Mouse (Mus musculus) heart, embryonic 15.5 days (tissue): ENCODE measurements around the gene Sorl1. TPM values are rescaled to one million over a fixed set of nuclear protein-coding genes. Genes with fewer than 3 reads are reported as not detected.

Experiments
- ATAC-seq: fragments of 200-750 bp; cut with Nextera tagmentation; replicated peaks from 2 replicates; pipeline ENCODE4 v1.8.0; 2017; ENCODE audit warnings: low read depth, moderate TSS enrichment; ENCODE audit not compliant: insufficient number of reproducible peaks, insufficient read depth, low FRiP score
- H3K27ac ChIP-seq: fragments of 300-500 bp; sonication (generic); 2 replicates; pipeline ENCODE4 v1.5.1; 2015; ENCODE audit warnings: mild to moderate bottlenecking, inconsistent platforms
- H3K27me3 ChIP-seq: fragments of 300-500 bp; sonication (generic); 2 replicates; pipeline ENCODE4 v1.6.1; 2015; ENCODE audit warnings: inconsistent platforms
- H3K36me3 ChIP-seq: fragments of 300-500 bp; sonication (generic); 2 replicates; pipeline ENCODE4 v1.6.1; 2015; ENCODE audit warnings: mild to moderate bottlenecking, inconsistent platforms
- H3K4me1 ChIP-seq: fragments of 300-500 bp; sonication (generic); replicated peaks from 2 replicates; pipeline ENCODE4 v1.6.1; 2015; ENCODE audit warnings: inconsistent platforms
- H3K4me2 ChIP-seq: fragments of 300-500 bp; sonication (generic); 2 replicates; pipeline ENCODE4 v1.6.1; 2015; ENCODE audit warnings: inconsistent platforms, mild to moderate bottlenecking, moderate library complexity
- H3K4me3 ChIP-seq: fragments of 300-500 bp; sonication (generic); 2 replicates; pipeline ENCODE4 v1.5.1; 2015; ENCODE audit warnings: mild to moderate bottlenecking, inconsistent platforms
- H3K9ac ChIP-seq: fragments of 300-500 bp; sonication (generic); 2 replicates; pipeline ENCODE4 v1.6.1; 2015; ENCODE audit warnings: mild to moderate bottlenecking, inconsistent platforms
- H3K9me3 ChIP-seq: fragments of 300-500 bp; sonication (generic); replicated peaks from 2 replicates; pipeline ENCODE4 v1.6.1; 2016; ENCODE audit warnings: inconsistent platforms
- WGBS: fragments of 180-500 bp; shearing (Covaris S2); methylation state at CpG from one replicate; pipeline ENCODE4 v1.1.7; 2015; ENCODE audit warnings: mixed read lengths; 5-methylcytosine and 5-hydroxymethylcytosine counted together
- polyA plus RNA-seq: library from polyadenylated mRNA; unstranded; fragments of >200 nt; fragmentation: Nextera tagmentation; extraction: Ambion mirVana; gene quantifications from 2 replicates; pipeline ENCODE4 v1.2.1, GENCODE M21; 2015

Gene Sorl1
- polyA plus RNA-seq, 1 experiment from 2014 or later = 2.3 TPM

DNA sequence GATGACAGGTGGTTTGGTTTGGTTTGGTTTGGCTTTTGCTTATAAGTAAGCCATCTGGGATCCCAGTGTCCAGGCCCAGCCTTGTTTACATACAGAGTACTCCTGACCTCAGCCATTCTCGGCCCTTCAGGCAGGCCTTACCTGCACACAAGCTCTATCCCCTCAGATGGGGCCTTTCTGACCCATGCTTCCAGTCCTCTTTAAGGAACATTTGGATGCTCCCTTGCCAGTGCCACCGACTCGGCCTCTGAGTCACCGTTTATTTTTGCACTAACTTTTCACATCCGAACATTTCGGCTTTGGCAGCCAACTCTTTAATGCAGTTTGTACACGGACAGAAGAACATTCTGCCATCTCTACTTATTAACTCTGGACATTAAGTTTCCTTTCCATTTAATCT lies 20.6 kb downstream of the Sorl1 start:
- WGBS = 73% methylated on average over 7 of the region's 7 CpGs
- no peak overlapping the region for H3K27ac ChIP-seq
- H3K27me3 ChIP-seq = no peaks in the 10 kb centered on the region
- H3K4me2 ChIP-seq = no peak overlapping the region
- no peak overlapping the region for H3K4me3 ChIP-seq
- H3K36me3 ChIP-seq = no peaks in the 10 kb centered on the region
- no peaks in the 10 kb centered on the region for H3K9me3 ChIP-seq
- ATAC-seq = no peak
- H3K9ac ChIP-seq = no peak overlapping the region
- H3K4me1 ChIP-seq = peaks cover 15% of the 10 kb centered on the region

DNA sequence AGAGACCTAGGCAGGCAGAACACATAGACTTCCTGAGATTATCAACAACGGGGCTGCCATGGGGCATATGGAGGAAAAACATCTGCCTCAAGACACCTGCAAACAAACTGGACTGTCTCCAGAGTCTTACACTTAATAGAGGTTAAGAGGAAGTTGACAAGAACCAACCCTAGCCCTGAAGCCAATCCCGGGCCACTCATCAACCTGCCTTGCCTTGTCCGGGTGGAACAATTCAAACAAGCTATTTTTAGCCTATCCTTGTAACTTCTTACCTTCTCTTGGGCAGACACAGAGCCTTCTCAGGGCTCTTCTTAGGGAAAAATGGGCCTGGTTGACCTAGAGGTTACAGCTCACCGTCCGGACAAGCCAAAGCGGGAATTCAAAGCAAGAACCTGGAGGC lies 22.1 kb downstream of the Sorl1 start:
- Histone ChIP-seq H3K4me3 (no peak overlapping the region), H3K4me2 (no peak overlapping the region), H3K9ac (no peak overlapping the region), H3K27me3 (no peaks in the 10 kb centered on the region), H3K36me3 (no peaks in the 10 kb centered on the region), H3K4me1 (peaks cover 14% of the 10 kb centered on the region), H3K27ac (no peak overlapping the region), H3K9me3 (no peaks in the 10 kb centered on the region)
- 49% methylated on average over 6 of the region's 6 CpGs for WGBS
- no peak for ATAC-seq

DNA sequence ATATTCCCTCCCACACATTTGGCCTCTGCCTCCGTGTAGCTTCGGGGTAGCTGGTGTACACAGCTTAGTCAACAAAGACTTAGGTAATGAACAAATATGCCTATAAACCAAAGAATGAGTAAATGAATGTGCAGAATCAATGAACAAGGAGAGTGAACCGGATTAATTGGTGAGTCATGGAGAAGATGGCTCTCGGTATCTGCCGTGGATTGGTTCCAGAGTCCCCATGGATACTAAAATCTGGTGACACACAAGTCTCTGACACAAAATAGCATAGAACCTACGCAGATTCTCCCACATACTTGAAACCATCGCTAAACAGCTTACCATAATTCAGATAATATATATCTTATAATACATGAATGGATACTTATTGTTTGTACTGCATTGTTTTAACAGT lies 22.8 kb downstream of the Sorl1 start:
- Histone ChIP-seq H3K27ac (no peak overlapping the region), H3K4me1 (peaks cover 14% of the 10 kb centered on the region), H3K9ac (no peak overlapping the region), H3K27me3 (no peaks in the 10 kb centered on the region), H3K4me2 (no peak overlapping the region), H3K4me3 (no peak overlapping the region), H3K36me3 (no peaks in the 10 kb centered on the region), H3K9me3 (no peaks in the 10 kb centered on the region)
- WGBS = 88% methylated on average over 7 of the region's 7 CpGs
- no peak for ATAC-seq

DNA sequence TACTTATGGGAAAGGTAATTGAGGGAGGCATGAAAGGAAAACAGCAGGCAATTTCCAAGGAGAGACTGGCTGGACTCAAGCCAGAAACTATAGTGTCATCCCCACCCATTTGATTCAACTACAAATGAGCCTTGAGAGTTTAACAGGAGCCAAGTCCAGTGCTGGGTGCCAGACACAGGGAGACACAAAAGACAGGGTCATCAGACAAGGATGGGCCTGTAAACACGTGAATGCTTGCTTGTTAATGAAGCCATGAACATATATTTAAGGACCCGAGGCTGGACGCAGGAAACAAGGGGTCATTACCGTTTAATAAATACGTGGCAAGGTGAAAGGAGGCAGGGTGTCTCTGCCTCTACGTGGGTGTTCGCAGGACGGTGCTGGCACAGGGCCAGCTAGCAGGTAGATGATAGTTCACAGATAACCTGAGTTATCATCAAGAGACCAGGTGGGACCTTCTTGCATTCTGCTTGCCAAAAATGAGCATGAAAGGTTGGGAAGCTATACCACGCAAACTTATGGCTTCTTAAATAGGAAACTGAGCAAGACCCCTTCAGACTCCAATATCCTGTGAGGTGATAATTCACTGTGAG lies 23.4 kb downstream of the Sorl1 start:
- H3K9me3 ChIP-seq = no peaks in the 10 kb centered on the region
- H3K27ac ChIP-seq = no peak overlapping the region
- no peaks in the 10 kb centered on the region for H3K36me3 ChIP-seq
- H3K27me3 ChIP-seq = no peaks in the 10 kb centered on the region
- WGBS = 85% methylated on average over 9 of the region's 9 CpGs
- H3K4me1 ChIP-seq = peaks cover 14% of the 10 kb centered on the region
- no peak for ATAC-seq
- H3K4me2 ChIP-seq = no peak overlapping the region
- H3K4me3 ChIP-seq = no peak overlapping the region
- H3K9ac ChIP-seq = no peak overlapping the region

DNA sequence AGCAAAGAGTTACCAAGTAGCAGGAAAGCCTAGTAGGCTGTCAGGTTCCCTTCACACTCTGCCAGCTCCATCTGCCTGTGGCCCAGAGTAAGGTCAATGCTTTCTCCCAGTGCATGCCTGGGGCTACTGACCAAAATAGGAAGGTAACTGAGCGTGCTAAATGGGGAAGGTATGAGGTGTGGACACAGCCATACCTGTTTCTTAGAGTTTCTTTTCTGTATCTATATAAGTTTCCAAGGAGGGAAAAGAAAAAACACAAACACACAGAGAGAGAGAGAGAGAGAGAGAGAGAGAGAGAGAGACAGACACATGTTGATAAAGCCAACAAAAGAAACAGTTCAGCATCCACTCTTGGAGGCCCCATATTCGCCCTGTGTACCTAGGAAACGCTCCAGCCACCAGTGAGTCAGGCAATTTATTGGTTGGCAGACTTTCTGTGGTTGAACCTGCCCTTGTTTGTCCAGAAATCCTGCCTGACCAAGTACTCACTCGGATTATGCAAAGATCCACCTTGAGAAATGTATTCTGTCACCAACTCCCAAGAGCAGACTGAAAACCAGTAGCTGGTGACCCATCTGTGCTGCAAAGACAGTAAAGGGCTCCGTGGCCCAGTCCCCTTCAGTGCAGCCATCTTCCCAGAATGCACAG lies 25.5 kb downstream of the Sorl1 start:
- H3K4me3 ChIP-seq = no peak overlapping the region
- no peak overlapping the region for H3K9ac ChIP-seq
- H3K27me3 ChIP-seq = no peaks in the 10 kb centered on the region
- no peak for ATAC-seq
- no peaks in the 10 kb centered on the region for H3K36me3 ChIP-seq
- no peak overlapping the region for H3K4me2 ChIP-seq
- no peak overlapping the region for H3K27ac ChIP-seq
- H3K4me1 ChIP-seq = peaks cover 17% of the 10 kb centered on the region
- WGBS = 78% methylated on average over 5 of the region's 5 CpGs
- H3K9me3 ChIP-seq = no peaks in the 10 kb centered on the region

DNA sequence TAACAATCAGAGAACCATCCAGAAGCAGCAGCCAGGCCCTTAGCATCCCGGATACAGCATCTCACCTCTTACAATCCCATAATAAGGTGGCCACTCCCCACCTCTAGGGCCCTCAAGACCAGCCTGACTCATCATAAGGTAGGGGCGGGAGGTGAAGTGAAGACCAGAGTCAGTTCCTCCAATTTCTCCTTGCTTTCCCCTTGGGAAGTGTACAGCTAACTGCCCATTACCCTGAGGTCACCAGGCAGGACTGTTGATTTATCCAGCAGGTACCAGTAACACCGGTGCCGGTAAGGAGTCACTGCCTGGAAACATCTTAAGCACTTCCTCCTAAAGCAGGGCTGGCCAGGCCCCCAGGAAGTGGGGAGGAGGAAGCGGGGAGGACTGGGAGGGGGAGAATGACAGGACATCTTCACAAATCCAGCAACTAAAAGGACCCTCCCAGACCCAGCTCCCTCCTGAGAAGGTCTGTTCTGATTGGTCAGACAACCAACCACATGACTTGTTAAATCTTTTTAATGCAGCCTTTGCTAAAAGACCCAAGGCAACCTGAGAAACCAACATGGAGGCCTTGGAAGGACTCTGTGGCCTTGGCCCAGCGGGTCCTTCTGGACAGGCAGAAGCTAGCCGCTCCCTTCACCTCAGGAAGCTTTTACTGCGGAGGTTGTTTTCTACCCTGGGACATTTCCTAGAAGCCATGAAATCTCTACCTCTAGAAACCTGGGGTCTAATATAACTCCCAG lies 26.2 kb downstream of the Sorl1 start:
- H3K27me3 ChIP-seq = no peaks in the 10 kb centered on the region
- no peak overlapping the region for H3K4me3 ChIP-seq
- H3K27ac ChIP-seq = no peak overlapping the region
- ATAC-seq = no peak
- H3K36me3 ChIP-seq = no peaks in the 10 kb centered on the region
- H3K9me3 ChIP-seq = no peaks in the 10 kb centered on the region
- no peak overlapping the region for H3K9ac ChIP-seq
- peaks cover 15% of the 10 kb centered on the region for H3K4me1 ChIP-seq
- 82% methylated on average over 8 of the region's 8 CpGs for whole genome bisulfite sequencing
- H3K4me2 ChIP-seq = no peak overlapping the region

DNA sequence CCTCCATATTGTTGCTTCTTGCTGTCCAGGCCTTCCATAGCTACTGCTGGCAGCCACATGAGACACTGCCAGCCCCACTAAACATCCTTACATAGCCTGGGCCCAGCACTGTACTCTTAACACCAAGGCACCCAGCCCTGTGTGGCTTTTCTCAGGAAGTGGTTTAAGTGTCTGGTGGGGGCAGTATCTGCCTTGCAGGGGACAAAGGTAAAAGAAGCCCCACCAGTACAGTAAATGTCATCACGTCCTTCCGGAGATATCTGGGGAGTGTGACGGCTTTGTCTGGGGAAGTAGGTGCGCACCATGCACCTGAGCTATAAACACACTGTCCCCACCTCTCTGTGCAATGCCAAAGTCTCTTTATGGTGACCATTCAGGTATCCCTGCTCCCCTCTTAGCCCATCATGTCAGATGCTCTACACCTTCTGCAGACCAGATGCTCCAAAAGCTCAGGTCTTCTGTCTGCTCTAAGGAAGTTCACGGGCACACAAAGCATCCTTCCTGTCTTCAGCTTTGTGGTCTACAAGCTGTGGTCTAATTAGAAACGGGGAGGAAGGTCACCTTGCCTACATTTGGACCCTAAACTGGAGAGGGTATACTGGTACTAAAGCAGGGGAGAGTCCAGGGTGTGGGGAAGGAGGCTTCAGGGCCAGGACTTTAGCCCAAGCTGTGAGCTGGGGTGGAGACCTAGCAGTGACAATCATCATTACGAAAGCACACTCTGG lies 26.9 kb downstream of the Sorl1 start:
- WGBS = 82% methylated on average over 7 of the region's 7 CpGs
- Histone ChIP-seq H3K4me3 (no peak overlapping the region), H3K9me3 (no peaks in the 10 kb centered on the region), H3K4me2 (no peak overlapping the region), H3K4me1 (peaks cover 13% of the 10 kb centered on the region), H3K27me3 (no peaks in the 10 kb centered on the region), H3K36me3 (no peaks in the 10 kb centered on the region), H3K9ac (no peak overlapping the region), H3K27ac (no peak overlapping the region)
- ATAC-seq = no peak

DNA sequence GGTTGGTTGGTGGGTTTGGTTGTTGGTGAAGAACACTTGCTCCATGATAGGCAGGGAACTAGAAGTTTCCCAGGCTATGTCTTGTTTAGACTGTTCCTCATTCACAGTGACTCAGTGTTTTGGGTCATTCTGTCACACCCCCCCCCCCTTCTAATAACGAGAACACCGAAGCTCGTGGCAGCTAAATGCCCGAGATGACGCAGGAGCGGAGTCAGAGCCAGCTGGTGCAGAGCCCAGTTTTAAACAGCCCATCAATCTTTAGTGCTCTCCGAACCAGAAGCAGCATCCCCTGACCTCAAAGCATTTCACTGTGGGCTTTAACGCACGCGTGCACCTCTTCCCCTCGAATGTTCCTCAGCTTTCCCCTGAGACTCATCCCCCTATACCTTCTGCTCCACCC lies 29.3 kb downstream of the Sorl1 start:
- Histone ChIP-seq H3K36me3 (no peaks in the 10 kb centered on the region), H3K9me3 (no peaks in the 10 kb centered on the region), H3K27me3 (no peaks in the 10 kb centered on the region), H3K9ac (no peak overlapping the region), H3K27ac (no peak overlapping the region), H3K4me1 (peaks cover 9% of the 10 kb centered on the region), H3K4me2 (no peak overlapping the region), H3K4me3 (no peak overlapping the region)
- 47% methylated on average over 11 of the region's 11 CpGs for WGBS
- no peak for ATAC-seq

DNA sequence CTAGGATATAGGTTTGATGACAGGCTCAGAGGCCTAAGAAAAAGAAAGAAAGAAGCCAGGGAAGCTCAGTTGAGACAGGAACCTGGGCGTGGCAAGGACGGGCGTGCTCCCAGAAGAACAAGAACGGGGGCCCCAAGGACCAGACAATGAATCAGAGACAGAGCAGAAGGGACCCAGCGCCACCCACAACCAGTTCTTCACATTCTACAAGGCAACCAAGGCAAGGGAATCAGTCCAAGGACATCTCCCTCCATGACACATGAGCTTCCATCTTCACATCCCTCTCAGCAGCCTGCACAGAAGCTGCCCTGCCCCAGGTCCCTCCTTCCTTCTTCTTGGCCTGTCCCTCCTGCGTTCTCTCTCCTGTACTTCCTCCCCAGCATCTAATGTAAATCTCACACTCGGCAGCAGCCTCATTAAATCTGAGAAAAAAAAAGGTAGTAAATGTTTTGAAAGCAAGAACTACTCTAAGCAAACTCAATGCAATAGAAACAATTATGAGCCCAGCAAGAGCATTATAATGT lies 30.0 kb downstream of the Sorl1 start:
- no peak overlapping the region for H3K4me2 ChIP-seq
- H3K27ac ChIP-seq = no peak overlapping the region
- ATAC-seq = no peak
- H3K27me3 ChIP-seq = no peaks in the 10 kb centered on the region
- 86% methylated on average over 7 of the region's 7 CpGs for WGBS
- no peak overlapping the region for H3K4me3 ChIP-seq
- H3K9ac ChIP-seq = no peak overlapping the region
- no peaks in the 10 kb centered on the region for H3K9me3 ChIP-seq
- H3K36me3 ChIP-seq = no peaks in the 10 kb centered on the region
- peaks cover 4% of the 10 kb centered on the region; the same call in 1 of the 2 replicates for H3K4me1 ChIP-seq

DNA sequence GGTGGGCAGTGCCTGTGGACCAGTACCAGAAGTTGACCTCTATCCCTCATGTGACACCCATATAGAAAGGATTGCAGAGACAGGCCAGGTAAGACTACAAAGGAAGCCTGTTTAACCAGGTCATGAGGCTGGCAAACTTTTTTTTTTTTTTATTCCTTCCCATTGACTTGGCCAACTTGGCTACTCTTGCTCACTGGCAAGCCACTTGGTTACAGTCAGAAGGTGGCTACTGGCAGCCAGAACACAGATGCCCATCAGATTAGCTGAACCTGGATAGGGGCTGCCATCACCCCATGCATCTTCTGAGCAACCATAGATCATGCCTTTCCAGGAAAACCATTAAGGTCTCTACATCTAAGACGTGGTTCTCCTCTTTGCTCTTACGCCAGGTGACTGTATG lies 31.3 kb downstream of the Sorl1 start:
- no peak overlapping the region for H3K9ac ChIP-seq
- WGBS = 82% methylated on average over 2 of the region's 2 CpGs
- no peaks in the 10 kb centered on the region for H3K36me3 ChIP-seq
- H3K27me3 ChIP-seq = no peaks in the 10 kb centered on the region
- H3K4me2 ChIP-seq = no peak overlapping the region
- no peak for ATAC-seq
- H3K4me1 ChIP-seq = peaks cover 4% of the 10 kb centered on the region; the same call in 1 of the 2 replicates
- no peak overlapping the region for H3K27ac ChIP-seq
- H3K9me3 ChIP-seq = no peaks in the 10 kb centered on the region
- H3K4me3 ChIP-seq = no peak overlapping the region

DNA sequence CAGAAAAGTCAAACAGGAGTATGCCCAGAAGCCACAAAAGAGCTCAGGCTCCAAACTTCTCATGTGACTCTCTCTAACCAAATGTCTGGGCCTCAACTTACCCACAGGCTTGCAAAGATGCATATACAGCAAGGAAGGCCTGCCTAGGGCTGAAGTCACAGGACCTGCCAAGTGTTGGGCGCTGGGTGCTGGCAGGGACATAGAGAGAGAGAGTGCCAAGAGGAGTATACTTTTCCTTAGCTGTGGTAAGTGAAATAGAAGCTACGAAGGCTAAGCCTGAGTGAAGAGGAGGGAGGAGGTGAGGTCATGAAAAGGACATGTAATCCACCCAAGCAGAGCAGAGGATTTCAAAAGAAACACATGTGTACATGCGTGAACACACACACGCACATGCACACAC lies 32.5 kb downstream of the Sorl1 start:
- 94% methylated on average over 4 of the region's 4 CpGs for WGBS
- no peak overlapping the region for H3K4me2 ChIP-seq
- H3K4me1 ChIP-seq = peaks cover 4% of the 10 kb centered on the region; the same call in 1 of the 2 replicates
- no peaks in the 10 kb centered on the region for H3K27me3 ChIP-seq
- no peak for ATAC-seq
- no peak overlapping the region for H3K27ac ChIP-seq
- no peak overlapping the region for H3K4me3 ChIP-seq
- no peaks in the 10 kb centered on the region for H3K9me3 ChIP-seq
- H3K9ac ChIP-seq = no peak overlapping the region
- H3K36me3 ChIP-seq = no peaks in the 10 kb centered on the region
